ENCODE assay signal across 7 mouse cellular contexts in genomic region chr6:135706850-135707522, GRCm38 (mm10).
DNase-seq lines count a peak whose midpoint lies in the region; ATAC-seq and TF ChIP-seq lines count a peak whose summit lies in the region.
"Not testable (repeated sequence)": the region's sequence is repeated elsewhere in the genome, so short reads cannot be mapped to it uniquely, and the experiment has no call there.

No protein-coding gene starts in this region.

- not testable (repeated sequence) for H3K27me3 ChIP-seq in forebrain, postnatal 0 days (ENCODE audit: insufficient read depth, low read length); hindbrain, postnatal 0 days (ENCODE audit: insufficient read depth, low read length); liver, embryonic 12.5 days (replicated peaks); stomach, embryonic 14.5 days (ENCODE audit: control insufficient read depth, insufficient read depth, low read length)

- peak overlapping the region; percentile 44 to 62 for H3K4me3 ChIP-seq in ES-E14 (ENCODE audit: insufficient read depth in 1 of 2, low read depth in 1 of 2, low read length in 2 of 2, poor library complexity in 1 of 2, severe bottlenecking in 1 of 2)
- H3K4me3 ChIP-seq in forebrain, postnatal 0 days (ENCODE audit: low read depth, low read length); hindbrain, postnatal 0 days (ENCODE audit: low read length); liver, embryonic 12.5 days; stomach, embryonic 14.5 days (ENCODE audit: low read depth, low read length): not testable (repeated sequence)

- TF ChIP-seq CTCF in forebrain, postnatal 0 days (IDR thresholded peaks at IDR 0.05; ENCODE audit: low read depth); hindbrain, postnatal 0 days (IDR thresholded peaks at IDR 0.05; ENCODE audit: low read depth): not testable (repeated sequence)

- H3K9me3 ChIP-seq in ES-E14 (ENCODE audit: control insufficient read depth, insufficient read depth, low read depth, low read length); forebrain, postnatal 0 days (ENCODE audit: low read length); hindbrain, postnatal 0 days (ENCODE audit: low read length); liver, embryonic 12.5 days (replicated peaks); stomach, embryonic 14.5 days (ENCODE audit: control insufficient read depth, low read depth, low read length): not testable (repeated sequence)

- H3K27ac ChIP-seq in ES-E14 (ENCODE audit: insufficient read depth, low read depth, low read length, poor library complexity, severe bottlenecking); forebrain, postnatal 0 days (ENCODE audit: low read depth, low read length); hindbrain, postnatal 0 days; liver, embryonic 12.5 days; stomach, embryonic 14.5 days (ENCODE audit: low read length): not testable (repeated sequence)

- H3K36me3 ChIP-seq in ES-E14 (ENCODE audit: control insufficient read depth, insufficient read depth, low read length, poor library complexity, severe bottlenecking); forebrain, postnatal 0 days (ENCODE audit: insufficient read depth); hindbrain, postnatal 0 days (ENCODE audit: insufficient read depth, low read length); liver, embryonic 12.5 days; stomach, embryonic 14.5 days (ENCODE audit: control insufficient read depth, insufficient read depth, low read length): not testable (repeated sequence)

- not testable (repeated sequence) for H3K4me1 ChIP-seq in ES-E14 (ENCODE audit: control insufficient read depth in 2 of 2, insufficient read depth in 2 of 2, low read length in 2 of 2, poor library complexity in 1 of 2); forebrain, postnatal 0 days (ENCODE audit: insufficient read depth); hindbrain, postnatal 0 days (ENCODE audit: insufficient read depth, low read length); liver, embryonic 12.5 days; stomach, embryonic 14.5 days (ENCODE audit: control insufficient read depth, insufficient read depth, low read length)

- peak; percentile 19 for DNase-seq in 416B (ENCODE audit: low read depth)
- DNase-seq in ES-E14 (ENCODE audit: low read depth, low spot score) = peak; percentile 56
- not testable (repeated sequence) for DNase-seq in forebrain, postnatal 0 days; hindbrain, postnatal 0 days (ENCODE audit: low spot score)

- 0 out of 2 replicates have a peak, but pooled peaks have one; percentile 10 for ATAC-seq in forebrain, postnatal 0 days
- peak; percentile 31; the same call in 1 of the 2 replicates for ATAC-seq in hindbrain, postnatal 0 days
- 0 out of 2 replicates have a peak, but pooled peaks have one; percentile 40 for ATAC-seq in liver, embryonic 12.5 days
- ATAC-seq in megakaryocyte progenitor cell, adult 5-6 weeks (replicated peaks; ENCODE audit: poor library complexity) = peak; percentile 55
- ATAC-seq in stomach, embryonic 14.5 days (ENCODE audit: insufficient number of reproducible peaks, insufficient read depth, low FRiP score, low read depth) = peak; percentile 49; the same call in 1 of the 2 replicates

- H3K9ac ChIP-seq in ES-E14 (ENCODE audit: insufficient read depth, low read depth, low read length, poor library complexity, severe bottlenecking) = 0 out of 2 replicates have a peak overlapping the region, but pooled peaks have one; percentile 12
- H3K9ac ChIP-seq in forebrain, postnatal 0 days; hindbrain, postnatal 0 days (replicated peaks; ENCODE audit: low read length); liver, embryonic 12.5 days; stomach, embryonic 14.5 days (replicated peaks; ENCODE audit: low read depth, low read length): not testable (repeated sequence)

- not testable (repeated sequence) for H3K4me2 ChIP-seq in forebrain, postnatal 0 days (ENCODE audit: low read depth); hindbrain, postnatal 0 days (ENCODE audit: low read depth, low read length); liver, embryonic 12.5 days; stomach, embryonic 14.5 days (replicated peaks; ENCODE audit: low read depth, low read length)

- 90% methylated on average over 6 of the region's 6 CpGs for WGBS in forebrain, postnatal 0 days
- 85% methylated on average over 6 of the region's 6 CpGs for WGBS in hindbrain, postnatal 0 days
- WGBS in liver, embryonic 12.5 days (ENCODE audit: insufficient replicate concordance) = 61% methylated on average over 6 of the region's 6 CpGs
- WGBS in stomach, embryonic 14.5 days = 85% methylated on average over 6 of the region's 6 CpGs

- in situ Hi-C loops in ES-E14 (cut with MboI; ENCODE audit: low sequenced_read_pairs in 2 of 2, unreplicated experiment in 2 of 2) = not testable (repeated sequence)
